Mouse (Mus musculus) thymus, postnatal 0 days (tissue): ENCODE data around the gene Trim12c. TPM values are rescaled to one million over a fixed set of nuclear protein-coding genes. Genes with fewer than 3 reads are reported as not detected.

Experiments
- polyA plus RNA-seq: library from polyadenylated mRNA; unstranded; fragments of >200 nt; fragmentation: Nextera tagmentation; extraction: Ambion mirVana; gene quantifications from 2 replicates; pipeline ENCODE4 v1.2.1, GENCODE M21; 2015

The Trim12c gene
- polyA plus RNA-seq, 1 experiment from 2014 or later, result 9.6 TPM

Other genes starting within 250 kb of the Trim12c start
- 0.10 TPM in 1 of 2 replicates, not detected in the other for gene Olfr646, start 248.5 kb downstream of the Trim12c start, polyA plus RNA-seq
- not detected in 2 replicates for gene Ubqln5, start 223.5 kb downstream of the Trim12c start, polyA plus RNA-seq
- not detected in 2 replicates for gene Olfr643, start 216.0 kb downstream of the Trim12c start, polyA plus RNA-seq
- gene Ubqln3, start 210.1 kb downstream of the Trim12c start, polyA plus RNA-seq, result 0.10 TPM in 1 of 2 replicates, not detected in the other
- gene Ubqlnl, start 202.8 kb downstream of the Trim12c start, polyA plus RNA-seq, result not detected in 2 replicates
- gene Olfm5, start 188.5 kb downstream of the Trim12c start, polyA plus RNA-seq, result 0.45 and 0.65 TPM in 2 replicates
- gene Olfr648, start 170.0 kb downstream of the Trim12c start, polyA plus RNA-seq, result 0.08 and 0.10 TPM in 2 replicates
- gene Olfr649, start 157.4 kb downstream of the Trim12c start, polyA plus RNA-seq, result not detected in 2 replicates
- gene Trim6, start 134.6 kb downstream of the Trim12c start, polyA plus RNA-seq, result 0.75 and 0.99 TPM in 2 replicates
- gene Trim34a, start 108.9 kb downstream of the Trim12c start, polyA plus RNA-seq, result 10.4 and 12.0 TPM in 2 replicates
- 2.8 and 3.1 TPM in 2 replicates for gene Trim5, start 65.3 kb downstream of the Trim12c start, polyA plus RNA-seq
- 47.9 and 53.1 TPM in 2 replicates for gene Trim12a, start 37.9 kb downstream of the Trim12c start, polyA plus RNA-seq
- gene Trim34b, start 23.9 kb downstream of the Trim12c start, polyA plus RNA-seq, result 0.10 and 0.22 TPM in 2 replicates
- 0.21 and 0.46 TPM in 2 replicates for gene Trim30b, start 16.5 kb upstream of the Trim12c start, polyA plus RNA-seq
- 0.45 and 0.74 TPM in 2 replicates for gene Trim30c, start 47.5 kb upstream of the Trim12c start, polyA plus RNA-seq
- 15.3 and 17.9 TPM in 2 replicates for gene Trim30a, start 111.8 kb upstream of the Trim12c start, polyA plus RNA-seq
- 4.9 and 5.8 TPM in 2 replicates for gene Trim30d, start 154.5 kb upstream of the Trim12c start, polyA plus RNA-seq
- not detected in 2 replicates for gene Olfr651, start 196.8 kb upstream of the Trim12c start, polyA plus RNA-seq
- not detected in 2 replicates for gene Olfr652, start 207.5 kb upstream of the Trim12c start, polyA plus RNA-seq
- gene Olfr653, start 224.0 kb upstream of the Trim12c start, polyA plus RNA-seq, result not detected in 2 replicates
- not detected in 2 replicates for gene Olfr654, start 233.7 kb upstream of the Trim12c start, polyA plus RNA-seq
- not detected in 2 replicates for gene Olfr655, start 248.4 kb upstream of the Trim12c start, polyA plus RNA-seq